In genomic region chr10:80055891-80056290, GRCm38 (mm10) we compare ENCODE assay signal across 11 mouse cellular contexts. TPM values are rescaled to one million over a fixed set of nuclear protein-coding genes. Genes with fewer than 3 reads are reported as not detected.
DNase-seq lines count a peak whose midpoint lies in the region; ATAC-seq lines count a peak whose summit lies in the region.
"Had no signal": no experiment of that assay in that cellular context is flagged by ENCODE, and none has a peak within 500 bp of the region (broad histone marks: within the 10 kb centered on the region; RNA-seq: fewer than 3 reads in every experiment).

No protein-coding gene starts in this region.

- no peak for DNase-seq in hindbrain, embryonic 10.5 days (ENCODE audit: low spot score)
- DNase-seq in hindbrain, embryonic 11.5 days (ENCODE audit: low spot score), result no peak
- DNase-seq in neural tube, embryonic 10.5 days (ENCODE audit: extremely low spot score, low spot score), result no peak
- no peak for DNase-seq in cerebellum, adult 11-12 months
- DNase-seq: adrenal gland, postnatal 25 days; cerebellum, adult 8-10 months; lung, postnatal 4 days had no signal

- H3K9ac ChIP-seq in hindbrain, embryonic 11.5 days (ENCODE audit: low read depth, low read length), result no peak overlapping the region
- H3K9ac ChIP-seq in neural tube, embryonic 12.5 days, result no peak overlapping the region
- peak overlapping the region; percentile 97; the same call in 1 of the 2 replicates for H3K9ac ChIP-seq in hindbrain, embryonic 13.5 days
- H3K9ac ChIP-seq in neural tube, embryonic 15.5 days (replicated peaks), result no peak overlapping the region

- peaks cover 56% of the 10 kb centered on the region for H3K4me1 ChIP-seq in hindbrain, embryonic 10.5 days (replicated peaks)
- H3K4me1 ChIP-seq in hindbrain, embryonic 11.5 days (replicated peaks; ENCODE audit: control insufficient read depth, insufficient read depth, low read length), result peaks cover 3% of the 10 kb centered on the region
- peaks cover 22% of the 10 kb centered on the region for H3K4me1 ChIP-seq in neural tube, embryonic 12.5 days
- peaks cover 28% of the 10 kb centered on the region for H3K4me1 ChIP-seq in hindbrain, embryonic 13.5 days (replicated peaks)
- H3K4me1 ChIP-seq in neural tube, embryonic 15.5 days, result peaks cover 30% of the 10 kb centered on the region

- H3K27ac ChIP-seq in hindbrain, embryonic 10.5 days, result no peak overlapping the region
- no peak overlapping the region for H3K27ac ChIP-seq in hindbrain, embryonic 11.5 days (ENCODE audit: low read depth, low read length)
- H3K27ac ChIP-seq in neural tube, embryonic 12.5 days, result no peak overlapping the region
- no peak overlapping the region; the same call in 1 of the 2 replicates for H3K27ac ChIP-seq in hindbrain, embryonic 13.5 days
- no peak overlapping the region for H3K27ac ChIP-seq in neural tube, embryonic 15.5 days (replicated peaks)

- H3K9me3 ChIP-seq in hindbrain, embryonic 10.5 days, result no peaks in the 10 kb centered on the region
- no peaks in the 10 kb centered on the region for H3K9me3 ChIP-seq in hindbrain, embryonic 11.5 days (ENCODE audit: control insufficient read depth, low read length)
- no peaks in the 10 kb centered on the region for H3K9me3 ChIP-seq in neural tube, embryonic 12.5 days
- H3K9me3 ChIP-seq in hindbrain, embryonic 13.5 days, result no peaks in the 10 kb centered on the region
- no peaks in the 10 kb centered on the region for H3K9me3 ChIP-seq in neural tube, embryonic 15.5 days (replicated peaks)

- peaks cover 4% of the 10 kb centered on the region; the same call in 1 of the 2 replicates for H3K27me3 ChIP-seq in hindbrain, embryonic 10.5 days (ENCODE audit: insufficient read depth, poor library complexity, severe bottlenecking)
- no peaks in the 10 kb centered on the region for H3K27me3 ChIP-seq in hindbrain, embryonic 11.5 days (ENCODE audit: control insufficient read depth, insufficient read depth, low read length)
- H3K27me3 ChIP-seq in neural tube, embryonic 12.5 days (replicated peaks), result no peaks in the 10 kb centered on the region
- H3K27me3 ChIP-seq in hindbrain, embryonic 13.5 days, result no peaks in the 10 kb centered on the region
- no peaks in the 10 kb centered on the region for H3K27me3 ChIP-seq in neural tube, embryonic 15.5 days (replicated peaks)

- no peak for ATAC-seq in hindbrain, embryonic 11.5 days (ENCODE audit: low FRiP score)
- ATAC-seq in neural tube, embryonic 12.5 days (ENCODE audit: low FRiP score, low read depth), result no peak
- ATAC-seq in hindbrain, embryonic 13.5 days (ENCODE audit: low FRiP score), result no peak
- ATAC-seq in neural tube, embryonic 15.5 days (ENCODE audit: low FRiP score), result no peak
- no peak for ATAC-seq in megakaryocyte-erythroid progenitor cell, adult 5-6 weeks (replicated peaks; ENCODE audit: low FRiP score, low TSS enrichment, poor library complexity, severe bottlenecking)

- H3K36me3 ChIP-seq in hindbrain, embryonic 10.5 days, result peaks cover 57% of the 10 kb centered on the region
- peaks cover 3% of the 10 kb centered on the region; the same call in 1 of the 2 replicates for H3K36me3 ChIP-seq in hindbrain, embryonic 11.5 days (ENCODE audit: control insufficient read depth, insufficient read depth, low read length)
- H3K36me3 ChIP-seq in neural tube, embryonic 12.5 days, result peaks cover 44% of the 10 kb centered on the region
- H3K36me3 ChIP-seq in hindbrain, embryonic 13.5 days, result peaks cover 53% of the 10 kb centered on the region
- peaks cover 48% of the 10 kb centered on the region for H3K36me3 ChIP-seq in neural tube, embryonic 15.5 days

- H3K4me3 ChIP-seq in hindbrain, embryonic 10.5 days, result peak overlapping the region; percentile 96; the same call in 1 of the 2 replicates
- no peak overlapping the region for H3K4me3 ChIP-seq in hindbrain, embryonic 11.5 days (ENCODE audit: low read depth, low read length)
- H3K4me3 ChIP-seq in neural tube, embryonic 12.5 days, result no peak overlapping the region
- no peak overlapping the region for H3K4me3 ChIP-seq in hindbrain, embryonic 13.5 days
- no peak overlapping the region for H3K4me3 ChIP-seq in neural tube, embryonic 15.5 days (replicated peaks)

- 93% methylated on average over 10 of the region's 10 CpGs for WGBS in hindbrain, embryonic 10.5 days
- WGBS in hindbrain, embryonic 11.5 days, result 90% methylated on average over 9 of the region's 10 CpGs
- WGBS in neural tube, embryonic 12.5 days, result 92% methylated on average over 9 of the region's 10 CpGs
- 86% methylated on average over 10 of the region's 10 CpGs for WGBS in hindbrain, embryonic 13.5 days
- WGBS in neural tube, embryonic 15.5 days, result 91% methylated on average over 9 of the region's 10 CpGs

- no peak overlapping the region for H3K4me2 ChIP-seq in hindbrain, embryonic 11.5 days (replicated peaks; ENCODE audit: low read depth, low read length)
- peak overlapping the region; percentile 72; the same call in 1 of the 2 replicates for H3K4me2 ChIP-seq in neural tube, embryonic 12.5 days (replicated peaks)
- no peak overlapping the region for H3K4me2 ChIP-seq in hindbrain, embryonic 13.5 days
- H3K4me2 ChIP-seq in neural tube, embryonic 15.5 days, result peak overlapping the region; percentile 76

RNA-seq across cellular contexts. Expression of gene Gpx4, which starts 8.9 kb away (rescaled TPM):
- polyA plus RNA-seq in hindbrain, embryonic 10.5 days (2016; fragmentation: Nextera tagmentation; extraction: Ambion mirVana), result 681 and 705 TPM in 2 replicates
- polyA plus RNA-seq in hindbrain, embryonic 11.5 days (2014; fragmentation: Nextera tagmentation; extraction: Ambion mirVana), result 543 and 552 TPM in 2 replicates
- 499 and 515 TPM in 2 replicates for polyA plus RNA-seq in neural tube, embryonic 12.5 days (2016; fragmentation: Nextera tagmentation; extraction: Ambion mirVana)
- 509 and 531 TPM in 2 replicates for polyA plus RNA-seq in hindbrain, embryonic 13.5 days (2015; fragmentation: Nextera tagmentation; extraction: Ambion mirVana)
- polyA plus RNA-seq in neural tube, embryonic 15.5 days (2015; fragmentation: Nextera tagmentation; extraction: Ambion mirVana), result 559 and 600 TPM in 2 replicates
- total RNA-seq in megakaryocyte-erythroid progenitor cell, adult 5-6 weeks (2014; fragmentation: Nextera tagmentation), result 566 and 603 TPM in 2 replicates
- 483 and 498 TPM in 2 replicates for total RNA-seq in megakaryocyte-erythroid progenitor cell, adult 5-6 weeks (2017)

RNA-seq across cellular contexts. Expression of gene Polr2e, which starts 16.3 kb away (rescaled TPM):
- 261 and 268 TPM in 2 replicates for polyA plus RNA-seq in hindbrain, embryonic 10.5 days (2016; fragmentation: Nextera tagmentation; extraction: Ambion mirVana)
- polyA plus RNA-seq in hindbrain, embryonic 11.5 days (2014; fragmentation: Nextera tagmentation; extraction: Ambion mirVana), result 215 and 222 TPM in 2 replicates
- 160 and 166 TPM in 2 replicates for polyA plus RNA-seq in neural tube, embryonic 12.5 days (2016; fragmentation: Nextera tagmentation; extraction: Ambion mirVana)
- polyA plus RNA-seq in hindbrain, embryonic 13.5 days (2015; fragmentation: Nextera tagmentation; extraction: Ambion mirVana), result 150 and 154 TPM in 2 replicates
- polyA plus RNA-seq in neural tube, embryonic 15.5 days (2015; fragmentation: Nextera tagmentation; extraction: Ambion mirVana), result 134 and 148 TPM in 2 replicates
- total RNA-seq in megakaryocyte-erythroid progenitor cell, adult 5-6 weeks (2014; fragmentation: Nextera tagmentation), result 145 and 157 TPM in 2 replicates
- 142 and 150 TPM in 2 replicates for total RNA-seq in megakaryocyte-erythroid progenitor cell, adult 5-6 weeks (2017)

RNA-seq across cellular contexts. Expression of gene Arhgap45, which starts 39.4 kb away (rescaled TPM):
- 8.4 and 9.0 TPM in 2 replicates for polyA plus RNA-seq in hindbrain, embryonic 10.5 days (2016; fragmentation: Nextera tagmentation; extraction: Ambion mirVana)
- polyA plus RNA-seq in hindbrain, embryonic 11.5 days (2014; fragmentation: Nextera tagmentation; extraction: Ambion mirVana), result 4.1 and 4.3 TPM in 2 replicates
- 4.3 and 4.7 TPM in 2 replicates for polyA plus RNA-seq in neural tube, embryonic 12.5 days (2016; fragmentation: Nextera tagmentation; extraction: Ambion mirVana)
- polyA plus RNA-seq in hindbrain, embryonic 13.5 days (2015; fragmentation: Nextera tagmentation; extraction: Ambion mirVana), result 2.5 and 2.8 TPM in 2 replicates
- 2.0 and 13.7 TPM in 2 replicates for polyA plus RNA-seq in neural tube, embryonic 15.5 days (2015; fragmentation: Nextera tagmentation; extraction: Ambion mirVana)
- 76.2 and 103 TPM in 2 replicates for total RNA-seq in megakaryocyte-erythroid progenitor cell, adult 5-6 weeks (2014; fragmentation: Nextera tagmentation)
- 52.8 and 64.4 TPM in 2 replicates for total RNA-seq in megakaryocyte-erythroid progenitor cell, adult 5-6 weeks (2017)

RNA-seq across cellular contexts. Expression of gene Sbno2, which starts 49.5 kb away (rescaled TPM):
- polyA plus RNA-seq in hindbrain, embryonic 10.5 days (2016; fragmentation: Nextera tagmentation; extraction: Ambion mirVana), result 16.8 and 17.2 TPM in 2 replicates
- polyA plus RNA-seq in hindbrain, embryonic 11.5 days (2014; fragmentation: Nextera tagmentation; extraction: Ambion mirVana), result 8.0 and 9.5 TPM in 2 replicates
- 15.1 and 15.4 TPM in 2 replicates for polyA plus RNA-seq in neural tube, embryonic 12.5 days (2016; fragmentation: Nextera tagmentation; extraction: Ambion mirVana)
- polyA plus RNA-seq in hindbrain, embryonic 13.5 days (2015; fragmentation: Nextera tagmentation; extraction: Ambion mirVana), result 13.6 and 14.4 TPM in 2 replicates
- polyA plus RNA-seq in neural tube, embryonic 15.5 days (2015; fragmentation: Nextera tagmentation; extraction: Ambion mirVana), result 11.7 and 12.8 TPM in 2 replicates
- total RNA-seq in megakaryocyte-erythroid progenitor cell, adult 5-6 weeks (2014; fragmentation: Nextera tagmentation), result 34.4 and 39.7 TPM in 2 replicates
- total RNA-seq in megakaryocyte-erythroid progenitor cell, adult 5-6 weeks (2017), result 12.1 and 12.9 TPM in 2 replicates

RNA-seq across cellular contexts. Expression of gene Abca7, which starts 59.6 kb away (rescaled TPM):
- polyA plus RNA-seq in hindbrain, embryonic 10.5 days (2016; fragmentation: Nextera tagmentation; extraction: Ambion mirVana), result 4.4 and 6.0 TPM in 2 replicates
- 2.6 TPM in 2 replicates for polyA plus RNA-seq in hindbrain, embryonic 11.5 days (2014; fragmentation: Nextera tagmentation; extraction: Ambion mirVana)
- 9.9 and 10.7 TPM in 2 replicates for polyA plus RNA-seq in neural tube, embryonic 12.5 days (2016; fragmentation: Nextera tagmentation; extraction: Ambion mirVana)
- polyA plus RNA-seq in hindbrain, embryonic 13.5 days (2015; fragmentation: Nextera tagmentation; extraction: Ambion mirVana), result 5.2 and 6.1 TPM in 2 replicates
- 5.2 and 5.6 TPM in 2 replicates for polyA plus RNA-seq in neural tube, embryonic 15.5 days (2015; fragmentation: Nextera tagmentation; extraction: Ambion mirVana)
- total RNA-seq in megakaryocyte-erythroid progenitor cell, adult 5-6 weeks (2014; fragmentation: Nextera tagmentation), result 27.0 and 32.9 TPM in 2 replicates
- 11.0 and 12.1 TPM in 2 replicates for total RNA-seq in megakaryocyte-erythroid progenitor cell, adult 5-6 weeks (2017)

Comparison
In these comparisons a context has a peak if more than half of its experiments do, and no peak if none do; other contexts are left out.
1. H3K4me2 ChIP-seq: peak in neural tube, embryonic 12.5 days (single experiment) and neural tube, embryonic 15.5 days (single experiment); none in hindbrain, embryonic 11.5 days (single experiment) and hindbrain, embryonic 13.5 days (single experiment).